Mouse (Mus musculus) bone marrow macrophage, adult 2 months (primary cell): ENCODE data around the gene Cabp4. TPM values are rescaled to one million over a fixed set of nuclear protein-coding genes. Genes with fewer than 3 reads are reported as not detected.
A peak's percentile ranks its signal among the peaks of the same experiment; 100 is the strongest.

Source experiments
- H3K27ac ChIP-seq: 2 replicates; pipeline ENCODE4 v1.5.1; 2012; ENCODE audit warnings: low read depth, low read length; ENCODE audit not compliant: insufficient read depth
- H3K4me1 ChIP-seq: 2 replicates; pipeline ENCODE4 v1.6.1; 2012; ENCODE audit warnings: low read length; ENCODE audit not compliant: control insufficient read depth, insufficient read depth
- H3K4me3 ChIP-seq: 2 replicates; pipeline ENCODE4 v1.5.1; 2012; ENCODE audit warnings: mild to moderate bottlenecking, low read length, moderate library complexity; ENCODE audit not compliant: insufficient read depth
- CTCF ChIP-seq: IDR thresholded peaks from 2 replicates; pipeline ENCODE4 v1.5.1; 2012; ENCODE audit warnings: low read depth, mild to moderate bottlenecking, low read length, moderate library complexity
- POLR2A ChIP-seq: IDR thresholded peaks from 2 replicates; pipeline ENCODE4 v1.6.1; 2012; ENCODE audit warnings: mild to moderate bottlenecking, low read depth, low read length, borderline replicate concordance
- polyA plus RNA-seq: library from polyadenylated mRNA; stranded (reverse); fragments of >200 nt; gene quantifications from 2 replicates; pipeline ENCODE4 v1.2.4, GENCODE M21; 2012; ENCODE audit not compliant: missing spikeins, insufficient read depth, insufficient read length

The Cabp4 gene
- polyA plus RNA-seq, 1 experiment, result not detected

- peak within 1 kb of the TSS; percentile 82 for H3K27ac ChIP-seq
- H3K4me3 ChIP-seq, result peak within 1 kb of the TSS; percentile 75
- TF ChIP-seq CTCF, result no peak
- no peak for TF ChIP-seq POLR2A
- peaks cover 26% of the 10 kb centered on the region for H3K4me1 ChIP-seq
Measured at GRCm38 (mm10) chr19:4096642-4097440, 47.0 kb downstream of the Cabp4 start, which contains the start of gene Cdk2ap2. TSS of gene Cdk2ap2 (plus strand) at chr19:4097182.

DNA sequence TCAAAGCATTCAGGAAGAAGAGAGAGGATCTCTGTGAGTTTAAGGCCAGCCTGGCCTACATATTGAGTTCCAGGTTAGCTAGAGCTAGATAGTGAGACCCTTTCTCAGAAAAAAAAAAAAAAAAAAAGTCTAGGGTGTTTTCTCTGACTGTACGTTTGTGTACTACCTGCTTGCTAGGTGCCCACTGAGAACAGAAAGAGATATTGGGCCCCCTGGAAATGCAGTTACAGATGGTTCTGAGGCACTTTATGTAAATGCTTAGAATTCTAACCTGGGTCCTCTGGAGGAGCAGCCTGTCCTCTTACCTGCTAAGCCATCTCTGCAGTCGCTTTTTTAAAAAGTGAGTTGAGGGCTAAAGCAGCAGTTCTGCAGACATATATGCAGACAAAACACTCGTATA, 48.0 kb downstream of the Cabp4 start:
- Histone ChIP-seq H3K4me1 (peaks cover 21% of the 10 kb centered on the region), H3K4me3 (no peak overlapping the region), H3K27ac (no peak overlapping the region)
- TF ChIP-seq POLR2A (no peak), CTCF (no peak)

DNA sequence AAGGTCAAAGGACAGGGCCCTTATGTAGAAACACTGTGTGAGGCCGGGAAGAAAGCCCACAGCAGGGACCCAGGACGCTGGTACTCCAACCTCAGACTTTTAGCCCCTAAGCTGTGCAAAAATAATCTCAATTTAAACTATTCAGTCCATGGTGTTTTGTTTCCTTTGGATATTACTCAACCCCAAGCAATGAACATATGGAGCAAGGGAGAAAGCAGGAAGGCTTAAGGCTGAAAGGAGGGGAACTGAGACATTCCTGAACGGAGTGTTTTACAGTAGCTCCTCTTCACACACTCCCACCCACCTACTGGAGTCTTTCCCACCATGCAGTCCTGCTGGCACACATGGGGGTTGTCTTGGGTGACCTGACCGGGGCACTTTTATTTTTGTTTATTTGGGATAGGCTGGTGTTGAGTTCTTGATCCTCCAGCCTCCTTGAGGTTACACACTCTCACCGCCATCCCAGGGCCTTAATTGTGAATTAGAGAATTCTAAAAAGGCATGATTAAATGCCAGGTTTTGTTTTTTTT, 49.0 kb downstream of the Cabp4 start:
- TF ChIP-seq POLR2A, result no peak
- no peak for TF ChIP-seq CTCF
- H3K4me1 ChIP-seq, result peaks cover 21% of the 10 kb centered on the region
- H3K27ac ChIP-seq, result no peak overlapping the region
- H3K4me3 ChIP-seq, result no peak overlapping the region

GRCm38 (mm10) chr19:4094348-4094747, 49.5 kb downstream of the Cabp4 start:
- Histone ChIP-seq H3K4me1 (peaks cover 19% of the 10 kb centered on the region), H3K4me3 (no peak overlapping the region), H3K27ac (no peak overlapping the region)
- TF ChIP-seq POLR2A (no peak), CTCF (no peak)

GRCm38 (mm10) chr19:4093772-4094171, 50.1 kb downstream of the Cabp4 start:
- H3K4me1 ChIP-seq, result peaks cover 15% of the 10 kb centered on the region
- no peak overlapping the region for H3K4me3 ChIP-seq
- no peak overlapping the region for H3K27ac ChIP-seq
- no peak for TF ChIP-seq CTCF
- no peak for TF ChIP-seq POLR2A

- Histone ChIP-seq H3K27ac (no peak overlapping the region), H3K4me1 (peaks cover 5% of the 10 kb centered on the region), H3K4me3 (no peak overlapping the region)
- no peak for TF ChIP-seq CTCF
- no peak for TF ChIP-seq POLR2A
Measured at GRCm38 (mm10) chr19:4092750-4093149, 51.1 kb downstream of the Cabp4 start.

DNA sequence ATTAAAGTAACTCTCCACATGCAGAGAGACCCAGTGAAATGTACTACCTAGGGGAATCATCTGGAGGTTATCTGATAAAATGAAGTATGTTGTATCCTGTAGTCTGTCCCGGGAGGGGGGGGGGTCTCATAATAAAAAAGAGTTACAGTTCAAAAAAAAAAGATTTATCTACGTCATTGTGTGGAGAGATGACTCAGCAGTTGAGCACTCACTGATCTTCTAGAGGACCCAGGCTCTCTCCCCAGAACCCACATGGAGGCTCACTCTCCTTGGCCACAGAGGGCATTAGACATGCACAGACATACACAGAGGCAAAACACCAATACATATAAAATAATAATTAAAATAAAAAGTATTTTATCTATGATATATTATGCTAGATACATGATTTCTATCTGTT, 52.5 kb downstream of the Cabp4 start:
- Histone ChIP-seq H3K4me1 (peaks cover 3% of the 10 kb centered on the region; the same call in 1 of the 2 replicates), H3K27ac (no peak overlapping the region)

GRCm38 (mm10) chr19:4090446-4090845, 53.4 kb downstream of the Cabp4 start:
- H3K4me1 ChIP-seq, result no peaks in the 10 kb centered on the region
- no peak overlapping the region for H3K4me3 ChIP-seq
- H3K27ac ChIP-seq, result no peak overlapping the region
- TF ChIP-seq POLR2A, result no peak
- no peak for TF ChIP-seq CTCF

More for the DNA sequence above, 52.5 kb downstream of the Cabp4 start:
- TF ChIP-seq CTCF (no peak), POLR2A (no peak)
- no peak overlapping the region for H3K4me3 ChIP-seq

DNA sequence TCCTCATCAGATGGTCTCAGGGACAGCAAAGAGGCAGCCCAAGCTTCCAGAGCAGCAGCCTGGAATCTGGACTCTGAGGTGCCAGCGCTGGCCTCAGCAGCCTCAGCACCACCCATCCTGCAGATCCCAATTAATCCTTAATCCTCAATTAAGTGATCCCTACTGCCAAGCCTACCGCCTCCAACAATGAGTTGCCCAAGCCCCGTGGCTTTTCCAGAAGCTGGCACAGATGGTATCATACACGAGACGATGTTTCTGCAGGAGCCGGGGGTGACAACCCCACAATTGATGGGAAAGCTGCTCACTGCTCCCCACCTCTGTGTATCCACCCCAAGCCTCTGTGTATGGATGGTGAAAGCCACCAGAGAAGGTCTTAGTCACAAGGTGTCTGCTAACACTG, 54.7 kb downstream of the Cabp4 start:
- no peaks in the 10 kb centered on the region for H3K4me1 ChIP-seq

GRCm38 (mm10) chr19:4088146-4088545, 55.7 kb downstream of the Cabp4 start:
- Histone ChIP-seq H3K4me1 (no peaks in the 10 kb centered on the region), H3K27ac (no peak overlapping the region), H3K4me3 (no peak overlapping the region)
- TF ChIP-seq POLR2A (no peak), CTCF (no peak)

More for the DNA sequence above, 54.7 kb downstream of the Cabp4 start:
- no peak overlapping the region for H3K27ac ChIP-seq
- TF ChIP-seq CTCF (no peak), POLR2A (no peak)
- no peak overlapping the region for H3K4me3 ChIP-seq
